Mouse (Mus musculus) heart, adult 2 months (tissue): Measurements from ENCODE around the gene Sdf2l1.

Experiments used
- CTCF ChIP-seq: fragments of 200-600 bp; IDR thresholded peaks from 2 replicates; pipeline ENCODE4 v1.8.1; 2022; ENCODE audit warnings: antibody characterized with exemption, mild to moderate bottlenecking, moderate library complexity
- EP300 ChIP-seq: fragments of 200-500 bp; IDR thresholded peaks from 2 replicates; pipeline ENCODE4 v1.6.1; 2011; ENCODE audit warnings: low read depth, low read length, control low read depth; ENCODE audit not compliant: insufficient read depth
- POLR2A ChIP-seq: fragments of 200-500 bp; IDR thresholded peaks from 2 replicates; pipeline ENCODE4 v1.6.1; 2011; ENCODE audit warnings: mild to moderate bottlenecking, low read depth, low read length, control low read depth; ENCODE audit not compliant: insufficient read depth

- TF ChIP-seq EP300 (no peak), CTCF (no peak), POLR2A (no peak)
Observed at GRCm38 (mm10) chr16:17096938-17097337, 35.2 kb downstream of the Sdf2l1 start.
